Mouse (Mus musculus) mature B cell (primary cell): ENCODE measurements around the gene Syngr3.
"Not testable (repeated sequence)": the region's sequence is repeated elsewhere in the genome, so short reads cannot be mapped to it uniquely, and the experiment has no call there.

Experiments
- in situ Hi-C: fragments of 300-500 bp; cut with MboI; formaldehyde crosslinking; loops from 2 replicates; pipeline ENCODE4 v1.14.3; 2019

Gene Syngr3

DNA sequence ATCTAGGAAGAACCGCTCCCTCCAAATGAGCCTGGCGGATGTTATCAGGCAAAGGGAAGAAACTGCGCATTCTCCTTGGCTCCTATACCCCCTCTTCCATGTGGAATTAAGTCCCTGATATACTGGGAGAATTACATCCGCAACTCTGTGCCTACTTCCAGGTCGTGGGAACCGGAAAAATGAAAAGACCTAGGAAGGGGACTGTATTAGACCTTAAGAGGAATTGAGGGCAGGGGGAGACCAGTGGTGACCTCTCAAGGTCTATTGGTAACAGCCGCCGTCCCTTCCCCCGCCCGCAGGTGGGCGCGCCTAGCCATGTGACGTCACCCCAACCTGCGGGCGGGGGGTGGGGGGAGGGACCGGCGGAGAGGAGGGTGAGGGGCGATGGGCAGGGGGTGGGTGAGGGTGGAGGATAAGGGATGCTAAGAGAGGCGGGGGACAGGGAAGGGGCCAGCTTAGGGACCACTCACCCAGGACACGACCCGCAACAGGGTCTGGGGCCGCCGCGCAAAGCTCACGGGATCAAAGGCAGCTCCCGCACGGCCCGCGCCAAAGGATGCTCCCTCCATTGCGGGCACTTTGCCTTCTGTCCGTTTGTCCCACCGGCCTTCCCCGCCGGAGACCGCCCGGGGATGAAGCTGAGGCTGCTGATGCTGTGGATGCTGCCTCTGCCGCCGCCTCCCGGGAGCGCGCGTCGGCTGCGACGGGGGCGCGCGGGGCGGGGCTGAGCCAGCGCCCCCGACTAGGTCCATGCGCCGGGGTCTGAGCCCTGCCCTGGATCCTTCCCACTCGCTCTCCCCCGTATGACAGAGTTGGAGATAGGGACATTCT, at the start of gene Syngr3:
Gene Syngr3 (minus strand): TSS at position 705 of the 831 bp plus-strand sequence.
- in situ Hi-C loops: no loop called here

DNA sequence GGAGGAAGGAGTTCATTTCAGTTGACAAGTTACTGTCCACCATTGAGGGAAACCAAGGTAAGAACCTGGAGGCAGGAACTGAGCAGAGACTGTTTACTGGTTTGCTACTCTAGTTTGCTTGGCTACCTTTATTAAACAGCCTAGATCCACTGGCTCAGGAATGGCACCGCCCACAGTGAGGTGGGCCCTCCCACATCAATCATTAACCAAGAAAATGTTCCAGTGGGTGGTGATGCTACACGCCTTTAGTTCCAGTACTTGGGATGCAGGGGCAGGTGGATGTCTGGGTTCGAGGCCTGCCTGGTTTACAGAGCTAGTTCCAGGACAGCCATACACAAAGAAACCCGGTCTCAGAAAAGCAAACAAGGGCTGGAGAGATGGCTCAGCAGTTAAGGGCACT, 48.5 kb upstream of the Syngr3 start:
- in situ Hi-C loops: no loop called here

DNA sequence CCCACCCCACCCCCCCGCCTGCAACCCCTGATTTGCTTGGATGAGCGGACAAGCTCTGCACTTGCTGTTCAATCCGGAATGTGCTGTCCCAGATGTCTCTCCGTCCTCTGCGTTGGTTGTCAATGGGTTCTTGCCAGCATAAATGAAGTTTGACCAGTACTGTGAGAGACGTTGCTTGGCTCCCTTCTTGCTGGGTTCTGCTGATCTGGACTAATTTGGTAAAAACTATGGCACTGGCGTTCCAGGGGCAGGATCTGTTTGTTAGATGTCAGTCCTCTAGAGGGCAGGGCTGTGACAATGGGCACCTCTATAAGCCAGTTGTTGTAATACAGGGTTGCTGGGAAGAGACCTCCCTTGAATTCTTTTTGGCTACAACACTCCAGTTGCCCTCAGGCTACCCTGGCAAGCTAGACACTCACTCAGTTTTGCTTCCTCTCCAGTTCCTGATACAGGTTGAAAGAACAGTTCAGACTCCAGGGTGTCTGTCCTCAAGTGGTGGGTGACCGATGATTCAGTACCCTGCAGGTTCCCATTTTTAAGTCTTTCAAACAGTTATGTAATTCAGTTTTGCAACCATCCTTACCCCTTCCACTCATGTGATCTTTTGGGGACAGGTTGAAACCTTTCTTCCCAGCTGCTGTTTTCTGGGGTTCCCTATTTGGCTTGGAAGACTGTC, 47.5 kb upstream of the Syngr3 start:
- in situ Hi-C loops: no loop called here

DNA sequence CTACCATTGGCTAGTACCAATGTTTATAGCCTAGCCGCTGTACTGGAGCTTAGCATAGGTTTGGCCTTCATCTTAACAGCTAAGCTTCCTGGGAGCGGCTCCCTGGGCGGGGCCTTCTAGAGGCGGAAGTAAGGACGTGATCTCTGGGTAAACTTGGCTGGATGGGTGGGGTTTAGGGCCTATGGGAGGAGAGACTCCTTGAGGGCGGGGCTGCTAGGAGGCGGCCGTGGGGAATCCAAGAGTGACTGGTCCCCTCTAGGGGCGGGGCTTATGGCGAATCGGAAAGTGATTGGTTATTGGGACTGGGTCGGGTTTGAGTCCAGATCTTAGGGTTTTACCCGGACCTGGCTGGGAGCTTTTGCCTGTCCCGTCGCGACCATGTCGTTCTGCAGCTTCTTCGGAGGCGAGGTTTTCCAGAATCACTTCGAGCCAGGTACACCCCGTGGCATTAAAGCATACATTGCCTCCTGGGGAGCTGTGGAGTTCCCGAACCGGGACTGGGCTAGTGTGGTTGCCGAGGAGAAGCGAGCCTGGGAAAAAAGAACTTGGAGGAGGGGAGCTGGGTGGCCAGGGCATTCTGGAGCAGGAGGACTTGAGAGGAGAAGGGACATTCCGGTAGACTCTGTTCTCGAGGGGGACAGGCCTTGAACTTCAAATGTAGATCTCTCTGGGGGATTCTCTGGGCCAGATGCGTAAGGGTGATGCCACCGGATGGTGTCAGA, 46.7 kb upstream of the Syngr3 start, which contains the start of gene Msrb1:
Gene Msrb1 (plus strand): TSS at position 313 of the 722 bp plus-strand sequence.
- in situ Hi-C loops: no loop called here

DNA sequence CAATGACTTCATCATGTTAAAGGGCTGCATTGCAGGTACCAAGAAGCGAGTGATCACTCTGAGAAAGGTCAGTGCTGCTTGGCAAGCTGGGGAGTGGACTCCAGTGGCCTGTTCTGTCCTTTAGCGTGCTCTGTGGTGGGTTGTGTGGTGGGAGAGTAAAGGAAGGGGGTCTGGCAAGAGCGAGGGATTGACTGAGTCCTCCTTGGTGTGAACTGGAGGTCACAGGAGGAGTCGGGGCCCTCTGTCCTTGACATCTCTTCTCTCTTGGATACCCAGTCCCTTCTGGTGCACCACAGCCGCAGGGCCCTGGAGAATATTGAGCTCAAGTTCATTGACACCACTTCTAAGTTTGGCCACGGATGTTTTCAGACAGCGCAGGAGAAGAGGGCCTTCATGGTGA, 45.7 kb upstream of the Syngr3 start:
- in situ Hi-C loops: no loop called here

DNA sequence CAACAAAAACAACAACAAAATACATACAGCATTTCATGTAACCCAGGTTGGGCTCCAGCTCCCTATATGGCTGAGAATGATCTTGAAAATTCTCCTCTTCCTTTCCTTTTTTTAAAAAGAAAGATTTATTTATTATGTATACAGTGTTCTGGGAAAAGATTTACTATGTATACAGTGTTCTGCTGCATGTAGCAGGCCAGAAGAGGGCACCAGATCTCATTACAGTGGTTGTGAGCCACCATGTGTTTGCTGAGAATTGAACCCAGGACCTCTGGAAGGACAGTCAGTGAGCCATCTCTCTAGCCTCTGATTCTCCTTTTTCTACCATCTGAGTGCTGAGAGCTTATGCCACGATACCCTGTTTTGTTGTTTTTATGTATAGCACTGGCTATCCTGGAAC, 44.8 kb upstream of the Syngr3 start:
- in situ Hi-C loops: no loop called here

DNA sequence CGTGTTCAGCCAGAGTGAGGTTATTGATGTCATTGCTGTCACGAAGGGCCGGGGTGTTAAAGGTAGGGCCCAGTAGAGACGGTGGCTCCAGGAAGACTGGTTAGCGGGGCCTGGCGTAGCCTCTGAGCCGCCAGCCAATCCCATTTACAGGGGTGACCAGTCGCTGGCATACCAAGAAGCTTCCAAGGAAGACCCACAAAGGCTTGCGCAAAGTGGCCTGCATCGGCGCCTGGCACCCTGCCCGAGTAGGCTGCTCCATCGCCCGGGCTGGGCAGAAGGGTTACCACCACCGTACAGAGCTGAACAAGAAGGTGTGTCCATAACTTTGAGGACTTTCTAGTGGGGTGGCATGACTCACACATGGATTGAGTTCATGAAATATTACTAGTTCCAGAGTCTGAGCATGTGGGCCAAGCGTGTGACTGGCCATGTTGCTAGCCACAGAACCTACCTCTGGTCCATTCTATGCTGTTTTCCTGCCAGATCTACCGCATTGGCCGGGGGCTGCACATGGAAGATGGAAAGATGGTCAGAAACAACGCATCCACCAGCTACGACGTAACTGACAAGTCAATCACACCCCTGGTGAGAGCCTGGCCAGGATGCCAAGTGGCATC, 43.8 kb upstream of the Syngr3 start:
- in situ Hi-C loops: no loop called here

DNA sequence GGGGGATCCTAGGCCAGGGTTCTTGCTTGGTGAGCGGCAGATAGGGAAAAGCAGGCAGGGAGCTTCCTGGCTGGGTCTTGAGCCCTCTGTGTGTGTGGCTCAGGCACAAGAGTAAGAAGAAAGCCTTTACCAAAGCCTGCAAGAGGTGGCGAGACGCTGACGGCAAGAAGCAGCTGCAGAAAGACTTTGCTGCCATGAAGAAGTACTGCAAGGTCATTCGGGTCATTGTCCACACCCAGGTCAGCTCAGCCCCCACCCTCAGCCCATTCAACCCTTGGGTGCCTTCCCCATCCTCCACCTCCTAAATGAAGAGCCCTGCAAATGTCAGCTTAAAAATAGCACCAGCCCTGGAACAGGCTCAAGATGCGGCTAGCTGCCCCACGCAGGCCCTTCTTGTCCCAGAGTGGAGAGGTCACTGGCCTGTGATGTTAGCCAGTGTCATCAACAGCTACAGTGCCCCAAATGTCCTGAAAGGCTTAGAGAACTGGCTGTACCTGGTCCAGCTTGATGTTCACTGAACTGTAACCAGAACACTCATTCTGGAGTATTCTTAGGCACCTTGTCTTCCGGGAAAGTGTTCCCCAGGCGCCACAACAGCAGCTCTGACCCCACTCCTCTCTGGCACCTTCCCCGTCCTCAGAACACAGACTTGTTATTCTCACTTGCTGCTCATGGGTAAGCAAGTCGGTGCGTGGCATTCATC, 42.6 kb upstream of the Syngr3 start:
- in situ Hi-C loops: no loop called here

DNA sequence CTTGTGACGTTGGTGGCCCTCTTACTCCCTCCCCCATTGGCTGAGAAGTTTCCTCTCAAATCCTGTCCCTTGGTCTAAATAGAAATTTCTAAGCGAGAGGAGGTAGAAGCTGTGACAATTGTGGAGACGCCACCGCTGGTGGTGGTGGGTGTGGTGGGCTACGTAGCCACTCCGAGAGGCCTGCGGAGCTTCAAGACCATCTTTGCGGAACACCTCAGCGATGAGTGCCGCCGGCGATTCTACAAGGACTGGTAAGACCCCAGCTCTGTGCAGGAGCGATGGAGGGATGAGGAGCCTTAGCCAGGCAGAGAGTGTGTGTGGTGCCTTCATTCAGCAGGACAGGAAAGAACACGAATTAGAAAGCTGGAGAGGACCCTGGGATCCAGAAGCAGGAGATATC, 41.0 kb upstream of the Syngr3 start:
- in situ Hi-C loops: no loop called here

DNA sequence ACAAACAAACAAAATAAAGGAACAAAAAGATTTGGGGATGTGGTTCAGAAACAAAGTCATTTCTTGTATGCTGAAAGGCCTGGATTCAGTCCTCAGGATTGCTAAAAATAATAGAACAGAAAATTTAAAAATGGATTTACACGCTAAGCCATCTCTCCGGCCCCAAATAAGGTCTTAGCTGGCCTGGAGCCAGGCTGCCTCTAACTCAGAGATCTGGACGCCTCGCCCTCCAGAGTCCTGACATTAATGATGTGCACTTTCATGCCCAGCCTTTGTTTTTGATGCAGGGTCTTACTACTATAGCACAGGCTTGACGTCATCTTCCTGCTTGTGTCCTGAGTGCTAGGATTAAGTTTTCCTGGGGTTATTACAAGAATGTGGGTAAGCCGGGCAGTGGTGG, 39.3 kb upstream of the Syngr3 start:
- in situ Hi-C loops: no loop called here

DNA sequence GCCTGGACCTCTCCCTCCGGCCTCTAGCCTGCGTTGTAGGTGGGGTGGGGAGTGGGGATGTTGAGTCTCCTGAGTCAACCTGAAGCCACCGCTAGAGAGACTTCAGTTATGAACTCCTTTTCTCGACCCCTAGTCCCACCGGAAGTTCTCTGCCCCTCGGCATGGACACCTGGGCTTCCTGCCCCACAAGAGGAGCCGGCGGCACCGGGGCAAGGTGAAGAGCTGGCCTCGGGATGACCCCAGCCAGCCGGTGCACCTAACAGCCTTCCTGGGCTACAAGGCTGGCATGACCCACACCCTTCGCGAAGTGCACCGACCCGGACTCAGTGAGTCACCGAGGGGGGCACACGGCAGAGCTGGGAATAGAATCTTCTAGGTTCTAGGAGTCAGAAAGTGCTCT, 38.4 kb upstream of the Syngr3 start:
- in situ Hi-C loops: no loop called here

DNA sequence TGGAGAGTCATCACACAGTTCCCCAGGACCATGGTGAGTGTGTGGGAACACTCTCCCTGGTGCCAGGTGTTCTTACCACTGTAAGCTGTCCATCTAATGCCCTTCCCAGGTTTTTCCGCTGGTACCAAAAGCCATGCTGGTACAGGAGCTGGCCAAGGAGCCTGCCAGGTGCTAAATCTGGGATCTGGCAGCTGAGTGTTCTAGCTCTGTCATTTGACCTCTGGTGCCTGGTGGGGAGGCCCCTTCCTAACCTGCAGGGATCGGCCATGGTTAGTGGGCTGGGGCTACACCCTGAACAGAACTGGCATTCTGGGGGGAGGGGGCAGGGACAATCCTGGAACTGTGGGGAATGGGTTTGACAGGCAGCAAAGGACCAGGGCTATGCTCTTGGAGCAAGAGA, 37.9 kb upstream of the Syngr3 start, which contains the start of gene Rpl3l:
Gene Rpl3l (plus strand): TSS at position 203 of the 400 bp plus-strand sequence.
- in situ Hi-C loops: no loop called here

DNA sequence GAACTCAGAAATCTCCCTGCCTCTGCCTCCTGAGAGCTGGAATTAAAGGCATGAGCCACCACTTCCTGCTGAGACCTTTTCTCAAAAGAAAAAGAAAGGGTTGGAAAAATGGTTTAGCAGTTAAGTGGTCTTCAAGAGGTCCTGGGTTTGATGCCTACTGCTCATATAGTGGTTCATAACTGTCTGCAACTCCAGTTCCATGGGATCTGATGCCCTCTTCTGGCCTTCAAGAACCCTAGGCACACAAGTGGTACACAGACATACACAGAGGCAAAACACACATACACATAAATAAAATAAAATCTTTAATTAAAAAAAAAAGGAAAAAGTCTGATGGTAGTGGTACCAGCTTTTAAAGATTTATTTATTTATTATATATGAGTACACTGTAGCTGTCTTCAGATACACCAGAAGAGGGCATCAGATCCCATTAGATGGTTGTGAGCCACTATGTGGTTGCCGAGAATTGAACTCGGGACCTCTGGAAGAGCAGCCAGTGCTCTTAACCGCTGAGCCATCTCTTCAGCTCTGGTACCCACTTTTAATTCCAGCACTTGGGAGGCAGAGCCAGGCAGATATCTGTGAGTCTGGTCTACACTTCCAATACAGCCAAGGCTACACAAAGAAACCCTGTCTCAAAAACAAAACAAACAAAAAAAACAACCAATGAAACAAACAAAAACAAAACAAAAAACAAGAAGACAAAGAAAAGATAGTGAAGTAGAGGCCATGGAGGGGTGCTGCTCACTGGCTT, 36.1 kb upstream of the Syngr3 start:
- in situ Hi-C loops: no loop called here

DNA sequence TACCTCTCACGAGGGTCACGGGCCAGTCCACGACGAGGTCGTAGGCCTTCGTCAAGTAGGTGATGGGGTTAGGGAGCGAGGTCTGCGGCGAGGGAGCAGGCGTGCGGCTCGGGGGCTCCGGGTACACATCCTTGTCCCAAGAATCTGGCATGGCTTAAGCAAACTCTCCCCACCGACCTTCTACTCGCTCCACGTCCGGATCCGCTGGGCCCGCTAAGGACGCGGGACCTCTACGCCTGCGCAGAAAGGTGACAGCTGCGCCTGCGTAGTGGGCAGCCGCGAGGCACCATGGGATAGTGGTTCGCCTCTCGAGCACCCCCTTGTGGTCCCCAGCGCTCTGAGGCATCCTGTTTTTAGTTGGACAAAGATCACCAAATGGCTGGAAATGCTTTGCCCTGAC, 34.4 kb upstream of the Syngr3 start, which contains the start of gene Ndufb10:
Gene Ndufb10 (minus strand): TSS at position 295 of the 400 bp plus-strand sequence.
- in situ Hi-C loops: no loop called here

DNA sequence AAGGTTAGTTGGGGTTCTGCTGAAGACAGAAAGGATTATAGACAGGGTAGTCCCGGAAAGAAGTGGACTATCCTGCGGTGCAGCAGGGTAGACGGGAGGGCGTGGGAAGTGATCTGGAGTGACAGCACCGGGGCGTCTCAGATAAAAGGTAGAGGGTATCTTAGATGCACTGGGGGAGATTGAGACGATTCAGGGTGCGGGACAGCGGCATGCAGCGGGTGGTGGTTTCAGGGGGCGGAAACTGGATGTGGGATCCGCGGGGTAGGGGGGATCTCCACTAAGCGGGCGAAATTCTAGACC, 34.1 kb upstream of the Syngr3 start:
- in situ Hi-C loops: no loop called here

DNA sequence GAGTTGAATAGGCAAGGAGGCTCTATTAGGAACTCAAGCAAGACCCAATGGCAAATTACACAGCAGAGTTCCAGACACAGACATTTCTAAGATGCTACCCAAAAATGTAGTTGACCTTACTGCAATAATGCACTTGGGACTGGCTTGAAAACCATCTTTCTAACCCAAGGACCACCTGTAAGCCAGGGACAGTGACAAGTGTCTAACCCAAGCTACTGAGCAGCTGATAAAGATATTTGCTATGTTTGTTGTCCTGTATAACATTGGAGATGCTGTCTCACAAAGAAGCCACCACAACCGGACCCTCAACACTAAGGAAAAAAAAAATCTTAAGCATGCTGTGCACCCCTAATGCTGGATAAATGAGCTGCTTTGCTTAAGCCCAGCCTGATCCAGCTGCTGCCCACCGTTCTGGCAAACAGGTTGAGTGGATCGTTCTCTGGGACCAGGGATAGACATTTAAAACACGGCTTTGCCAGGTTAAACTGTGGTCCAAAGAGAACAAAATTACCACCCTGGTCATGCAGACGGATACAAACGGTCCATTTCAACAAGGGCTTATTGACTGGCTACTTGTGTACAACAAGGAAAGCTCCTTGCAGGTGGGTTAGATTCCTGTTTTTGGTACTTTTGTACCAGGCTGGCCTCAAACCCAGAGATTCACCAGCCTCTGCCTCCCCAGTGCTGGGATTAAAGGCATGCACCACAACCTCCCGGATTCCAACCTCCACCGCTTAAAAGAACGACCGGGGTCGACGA, 33.5 kb upstream of the Syngr3 start:
- in situ Hi-C loops: no loop called here

DNA sequence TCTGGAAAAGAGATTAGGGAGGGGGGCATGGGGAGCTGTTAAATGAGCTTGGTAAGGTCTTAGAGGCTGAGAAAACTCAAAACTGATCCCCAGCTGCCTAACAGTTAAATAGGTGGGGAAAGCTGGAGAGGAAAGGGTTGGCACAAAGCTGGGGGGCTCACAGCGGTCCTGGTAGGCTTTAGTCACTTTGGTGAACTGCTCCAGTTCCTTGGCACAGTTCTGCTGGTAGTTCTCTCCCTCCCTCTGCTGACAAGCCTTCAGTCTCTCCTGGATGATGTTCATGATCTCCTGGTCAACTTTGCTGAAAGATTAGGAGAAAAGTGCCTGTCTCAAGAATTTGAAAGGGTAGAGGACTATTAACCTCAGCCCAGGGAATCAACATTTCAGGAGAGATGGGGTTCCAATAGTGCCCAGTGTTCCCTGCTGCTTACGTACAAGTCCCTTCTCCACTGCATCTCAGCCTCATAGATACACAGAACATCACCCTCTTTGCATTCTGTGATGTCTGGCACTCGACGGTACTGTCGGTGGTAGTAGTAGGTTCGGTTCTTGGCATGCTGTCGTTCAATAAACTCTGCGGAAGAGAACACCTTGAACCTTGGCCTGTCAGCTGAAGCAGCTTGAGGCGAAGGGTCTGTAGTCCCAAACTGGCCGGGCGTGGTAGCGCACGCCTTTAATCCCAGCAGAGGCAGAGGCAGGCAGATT, 32.6 kb upstream of the Syngr3 start:
- in situ Hi-C loops: no loop called here

DNA sequence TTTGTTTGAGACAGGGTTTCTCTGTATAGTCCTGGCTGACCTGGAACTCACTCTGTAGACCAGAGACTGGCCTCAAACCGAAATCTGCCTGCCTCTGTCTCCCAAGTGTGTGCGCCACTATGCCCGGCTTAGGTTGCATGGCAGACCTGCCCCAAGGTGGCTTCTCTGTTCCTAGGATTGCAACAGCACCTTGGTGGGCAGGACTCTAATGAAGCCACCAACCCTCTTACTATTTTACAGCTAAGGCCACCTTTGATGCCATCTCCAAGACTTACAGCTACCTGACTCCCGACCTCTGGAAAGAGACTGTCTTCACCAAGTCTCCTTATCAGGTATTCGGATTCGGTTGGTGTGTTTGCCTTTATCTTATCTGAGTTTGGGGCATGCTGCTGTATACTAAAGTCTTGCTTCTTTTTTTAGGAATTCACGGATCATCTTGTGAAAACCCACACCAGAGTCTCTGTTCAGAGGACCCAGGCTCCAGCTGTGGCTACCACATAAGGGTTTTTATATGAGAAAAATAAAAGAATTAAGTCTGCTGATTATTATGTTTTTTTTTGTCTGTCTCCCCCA, 31.7 kb upstream of the Syngr3 start:
- in situ Hi-C loops: not testable (repeated sequence)

DNA sequence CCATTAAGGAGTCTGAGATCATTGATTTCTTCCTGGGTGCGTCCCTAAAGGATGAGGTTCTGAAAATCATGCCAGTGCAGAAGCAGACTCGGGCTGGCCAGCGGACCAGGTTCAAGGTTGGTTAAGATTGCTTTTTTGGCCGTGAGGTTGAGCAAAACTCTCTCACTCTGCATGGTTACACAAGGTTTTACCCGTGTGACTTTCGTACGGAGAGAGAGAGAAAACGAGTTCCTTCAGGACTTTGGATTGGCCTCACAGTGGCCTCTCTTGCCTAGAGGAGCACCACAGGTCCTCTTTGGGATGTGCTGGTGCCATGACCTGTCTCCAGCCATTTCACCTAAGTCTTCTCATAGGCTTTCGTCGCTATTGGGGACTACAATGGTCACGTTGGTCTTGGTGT, 30.9 kb upstream of the Syngr3 start:
- in situ Hi-C loops: not testable (repeated sequence)
